Mouse (Mus musculus): ENCODE data around the gene Rab27a.

Gene Rab27a

GRCm38 (mm10) chr9:73031421-73031820, 13.2 kb upstream of the Rab27a start:
- Histone ChIP-seq H3K4me1 (replicated peaks; ENCODE audit: low read depth, low read length) (peaks cover 29% of the 10 kb centered on the region), H3K9me3 (ENCODE audit: low read length) (no peaks in the 10 kb centered on the region), H3K36me3 (ENCODE audit: insufficient read depth, low read length) (peaks cover 74% of the 10 kb centered on the region), H3K4me3 (replicated peaks; ENCODE audit: low read length) (no peak overlapping the region), H3K27me3 (ENCODE audit: insufficient read depth, low read length) (no peaks in the 10 kb centered on the region)
- no peak for TF ChIP-seq POU5F1 (IDR thresholded peaks at IDR 0.05; ENCODE audit: borderline replicate concordance, low read length)
- no peak for TF ChIP-seq CTCF (conservative IDR thresholded peaks at IDR 0.05; ENCODE audit: low read length)
- TF ChIP-seq NANOG (IDR thresholded peaks at IDR 0.05; ENCODE audit: borderline replicate concordance, low read length): no peak

- peaks cover 86% of the 10 kb centered on the region for H3K36me3 ChIP-seq (ENCODE audit: insufficient read depth, low read length)
- H3K4me1 ChIP-seq (replicated peaks; ENCODE audit: low read depth, low read length): peaks cover 18% of the 10 kb centered on the region
- TF ChIP-seq CTCF (conservative IDR thresholded peaks at IDR 0.05; ENCODE audit: low read length): peak; percentile 63
- no peak for TF ChIP-seq POU5F1 (IDR thresholded peaks at IDR 0.05; ENCODE audit: borderline replicate concordance, low read length)
- no peaks in the 10 kb centered on the region for H3K27me3 ChIP-seq (ENCODE audit: insufficient read depth, low read length)
- no peak overlapping the region for H3K4me3 ChIP-seq (replicated peaks; ENCODE audit: low read length)
- H3K9me3 ChIP-seq (ENCODE audit: low read length): no peaks in the 10 kb centered on the region
Observed at GRCm38 (mm10) chr9:73033406-73033805, 11.2 kb upstream of the Rab27a start.

DNA sequence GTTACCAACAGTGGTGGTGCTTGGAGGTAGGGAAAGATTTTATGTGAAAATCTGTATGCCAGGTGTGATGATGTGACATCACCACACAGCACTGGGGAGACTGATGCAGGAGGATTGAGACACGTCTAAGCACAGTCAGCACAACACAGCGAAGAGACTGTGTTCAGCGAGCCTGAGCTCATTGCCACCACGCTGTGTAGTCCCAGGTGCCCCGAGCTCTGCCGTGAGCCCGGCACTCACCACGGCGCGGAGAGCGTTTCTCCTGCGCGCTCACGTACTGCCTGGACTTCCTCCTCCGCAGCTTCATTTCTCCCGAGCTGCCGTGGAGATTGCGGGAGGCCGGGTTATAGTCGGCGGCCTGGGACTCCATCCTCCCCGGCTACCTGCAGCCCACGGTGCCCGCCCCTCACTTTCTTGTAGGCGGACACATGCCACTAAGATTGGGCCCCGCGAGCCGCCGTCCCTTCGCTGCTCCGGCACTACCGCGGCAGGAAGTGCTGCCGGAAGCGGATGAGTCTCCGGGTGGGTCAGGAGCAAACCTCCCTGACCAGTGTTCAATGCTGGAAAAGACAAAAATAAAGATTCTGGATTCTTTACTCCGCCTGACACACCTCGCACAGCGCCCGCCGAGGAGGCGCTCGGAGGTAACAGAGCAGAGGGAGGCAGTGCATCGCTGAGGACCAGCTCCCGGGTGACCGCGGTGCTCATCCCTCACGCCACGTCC, 5.3 kb upstream of the Rab27a start:
- peaks cover 34% of the 10 kb centered on the region for H3K4me1 ChIP-seq (replicated peaks; ENCODE audit: low read depth, low read length)
- no peaks in the 10 kb centered on the region for H3K9me3 ChIP-seq (ENCODE audit: low read length)
- peaks cover 41% of the 10 kb centered on the region for H3K36me3 ChIP-seq (ENCODE audit: insufficient read depth, low read length)
- no peak for TF ChIP-seq CTCF (conservative IDR thresholded peaks at IDR 0.05; ENCODE audit: low read length)
- TF ChIP-seq NANOG (IDR thresholded peaks at IDR 0.05; ENCODE audit: borderline replicate concordance, low read length): no peak
- no peak for TF ChIP-seq POU5F1 (IDR thresholded peaks at IDR 0.05; ENCODE audit: borderline replicate concordance, low read length)
- peak overlapping the region; percentile 96 for H3K4me3 ChIP-seq (replicated peaks; ENCODE audit: low read length)
- H3K27me3 ChIP-seq (ENCODE audit: insufficient read depth, low read length): no peaks in the 10 kb centered on the region

GRCm38 (mm10) chr9:73040080-73040479, 4.6 kb upstream of the Rab27a start, which contains the start of gene Pigb:
Gene Pigb, minus strand, starts transcription at chr9:73040378.
- peak within 1 kb of the TSS; percentile 96 for H3K4me3 ChIP-seq (replicated peaks; ENCODE audit: low read length)

DNA sequence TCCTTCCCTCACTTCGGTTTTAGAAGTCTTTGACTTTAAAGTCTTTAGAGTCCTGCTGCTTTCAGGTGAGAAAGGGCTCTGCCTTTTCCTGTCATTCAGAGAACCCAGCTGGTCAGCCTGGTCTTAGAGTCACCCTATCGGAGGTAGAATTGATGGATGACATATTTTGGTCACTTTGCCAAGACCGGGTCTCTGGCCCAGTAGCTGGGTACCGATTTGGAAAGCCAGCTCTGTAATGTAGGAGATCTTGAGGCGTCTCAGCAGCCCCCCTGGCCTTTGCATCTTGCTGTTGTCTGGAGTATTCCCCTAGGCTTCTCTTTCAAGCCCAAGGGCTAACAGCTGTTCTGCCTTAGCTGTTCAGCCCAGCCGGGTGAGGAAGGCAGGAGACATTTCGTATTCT, 550 bp downstream of the Rab27a start:
- peaks cover 10% of the 10 kb centered on the region; the same call in 1 of the 2 replicates for H3K36me3 ChIP-seq (ENCODE audit: insufficient read depth, low read length)
- H3K9me3 ChIP-seq (ENCODE audit: low read length): no peaks in the 10 kb centered on the region
- no peaks in the 10 kb centered on the region for H3K27me3 ChIP-seq (ENCODE audit: insufficient read depth, low read length)
- peaks cover 49% of the 10 kb centered on the region for H3K4me1 ChIP-seq (replicated peaks; ENCODE audit: low read depth, low read length)
- TF ChIP-seq CTCF (conservative IDR thresholded peaks at IDR 0.05; ENCODE audit: low read length): no peak
- TF ChIP-seq POU5F1 (IDR thresholded peaks at IDR 0.05; ENCODE audit: borderline replicate concordance, low read length): no peak
- TF ChIP-seq NANOG (IDR thresholded peaks at IDR 0.05; ENCODE audit: borderline replicate concordance, low read length): no peak
- H3K4me3 ChIP-seq (replicated peaks; ENCODE audit: low read length): peak overlapping the region; percentile 81

More at GRCm38 (mm10) chr9:73040080-73040479, 4.6 kb upstream of the Rab27a start, which contains the start of gene Pigb:
- Histone ChIP-seq H3K36me3 (ENCODE audit: insufficient read depth, low read length) (peaks cover 36% of the 10 kb centered on the region), H3K4me1 (replicated peaks; ENCODE audit: low read depth, low read length) (peaks cover 39% of the 10 kb centered on the region), H3K9me3 (ENCODE audit: low read length) (no peaks in the 10 kb centered on the region), H3K27me3 (ENCODE audit: insufficient read depth, low read length) (no peaks in the 10 kb centered on the region)
- TF ChIP-seq POU5F1 (IDR thresholded peaks at IDR 0.05; ENCODE audit: borderline replicate concordance, low read length) (no peak), NANOG (IDR thresholded peaks at IDR 0.05; ENCODE audit: borderline replicate concordance, low read length) (no peak), CTCF (conservative IDR thresholded peaks at IDR 0.05; ENCODE audit: low read length) (no peak)

DNA sequence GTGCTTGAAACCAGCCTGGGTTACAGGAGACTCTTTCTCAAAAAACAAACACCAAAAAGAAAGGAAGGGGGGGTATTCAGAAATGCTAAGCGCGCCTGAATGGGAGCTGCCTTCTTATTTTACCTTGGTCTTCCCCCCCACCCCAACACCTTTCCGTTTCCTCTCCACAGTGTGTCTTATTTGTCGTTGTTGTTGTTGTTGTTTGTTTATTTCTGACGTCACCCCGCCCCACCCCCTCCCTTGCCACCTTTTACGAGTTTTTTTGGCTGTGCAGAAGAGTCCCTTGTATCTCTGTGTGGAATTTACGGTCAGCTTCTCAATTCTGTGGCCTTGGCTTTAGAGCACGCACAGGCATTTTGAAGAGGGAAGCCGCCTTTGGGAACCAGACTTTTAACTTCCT, 1.1 kb downstream of the Rab27a start:
- peaks cover 10% of the 10 kb centered on the region; the same call in 1 of the 2 replicates for H3K36me3 ChIP-seq (ENCODE audit: insufficient read depth, low read length)
- peak overlapping the region; percentile 81 for H3K4me3 ChIP-seq (replicated peaks; ENCODE audit: low read length)
- no peaks in the 10 kb centered on the region for H3K27me3 ChIP-seq (ENCODE audit: insufficient read depth, low read length)
- H3K9me3 ChIP-seq (ENCODE audit: low read length): no peaks in the 10 kb centered on the region
- peaks cover 49% of the 10 kb centered on the region for H3K4me1 ChIP-seq (replicated peaks; ENCODE audit: low read depth, low read length)
- TF ChIP-seq POU5F1 (IDR thresholded peaks at IDR 0.05; ENCODE audit: borderline replicate concordance, low read length) (no peak), CTCF (conservative IDR thresholded peaks at IDR 0.05; ENCODE audit: low read length) (no peak), NANOG (IDR thresholded peaks at IDR 0.05; ENCODE audit: borderline replicate concordance, low read length) (no peak)

- H3K9me3 ChIP-seq (ENCODE audit: low read length): no peaks in the 10 kb centered on the region
- H3K4me1 ChIP-seq (replicated peaks; ENCODE audit: low read depth, low read length): peaks cover 61% of the 10 kb centered on the region
- no peaks in the 10 kb centered on the region for H3K27me3 ChIP-seq (ENCODE audit: insufficient read depth, low read length)
- TF ChIP-seq POU5F1 (IDR thresholded peaks at IDR 0.05; ENCODE audit: borderline replicate concordance, low read length): no peak
- no peak for TF ChIP-seq CTCF (conservative IDR thresholded peaks at IDR 0.05; ENCODE audit: low read length)
- no peak for TF ChIP-seq NANOG (IDR thresholded peaks at IDR 0.05; ENCODE audit: borderline replicate concordance, low read length)
- no peak overlapping the region for H3K4me3 ChIP-seq (replicated peaks; ENCODE audit: low read length)
- peaks cover 3% of the 10 kb centered on the region; the same call in 1 of the 2 replicates for H3K36me3 ChIP-seq (ENCODE audit: insufficient read depth, low read length)
Observed at GRCm38 (mm10) chr9:73047906-73048305, 3.3 kb downstream of the Rab27a start.

GRCm38 (mm10) chr9:73048927-73049326, 4.3 kb downstream of the Rab27a start:
- H3K36me3 ChIP-seq (ENCODE audit: insufficient read depth, low read length): no peaks in the 10 kb centered on the region
- no peaks in the 10 kb centered on the region for H3K27me3 ChIP-seq (ENCODE audit: insufficient read depth, low read length)
- H3K4me3 ChIP-seq (replicated peaks; ENCODE audit: low read length): no peak overlapping the region
- H3K4me1 ChIP-seq (replicated peaks; ENCODE audit: low read depth, low read length): peaks cover 62% of the 10 kb centered on the region
- no peaks in the 10 kb centered on the region for H3K9me3 ChIP-seq (ENCODE audit: low read length)
- no peak for TF ChIP-seq POU5F1 (IDR thresholded peaks at IDR 0.05; ENCODE audit: borderline replicate concordance, low read length)
- TF ChIP-seq CTCF (conservative IDR thresholded peaks at IDR 0.05; ENCODE audit: low read length): no peak
- TF ChIP-seq NANOG (IDR thresholded peaks at IDR 0.05; ENCODE audit: borderline replicate concordance, low read length): no peak

Measured in E14TG2a.4 (cell line).